Mouse (Mus musculus) intestine, postnatal 0 days (tissue): ENCODE measurements at regions not wholly inside any gene's neighbourhood (a gene's known extent, or its start where the extent isn't known, plus 50 kb on each side); places are given as distances from the start of the nearest gene placed in this dataset.

Source experiments
- ATAC-seq: fragments of 200-750 bp; cut with Nextera tagmentation; 2 replicates; pipeline ENCODE4 v1.8.0; 2017; ENCODE audit warnings: mild to moderate bottlenecking, moderate TSS enrichment, moderate library complexity
- H3K27ac ChIP-seq: fragments of 300-500 bp; sonication (generic); 2 replicates; pipeline ENCODE4 v1.5.1; 2014; ENCODE audit warnings: mild to moderate bottlenecking, low read depth, low read length, moderate library complexity
- H3K27me3 ChIP-seq: fragments of 300-500 bp; sonication (generic); replicated peaks from 2 replicates; pipeline ENCODE4 v1.6.1; 2014; ENCODE audit warnings: low read length, mixed read lengths; ENCODE audit not compliant: control insufficient read depth, insufficient read depth
- H3K36me3 ChIP-seq: fragments of 300-500 bp; sonication (generic); 2 replicates; pipeline ENCODE4 v1.6.1; 2014; ENCODE audit warnings: mild to moderate bottlenecking, moderate library complexity; ENCODE audit not compliant: control insufficient read depth, insufficient read depth
- H3K4me1 ChIP-seq: fragments of 300-500 bp; sonication (generic); replicated peaks from 2 replicates; pipeline ENCODE4 v1.6.1; 2014; ENCODE audit warnings: antibody characterized with exemption, low read length, mixed read lengths; ENCODE audit not compliant: control insufficient read depth, insufficient read depth
- H3K4me2 ChIP-seq: fragments of 300-500 bp; sonication (generic); replicated peaks from 2 replicates; pipeline ENCODE4 v1.6.1; 2014; ENCODE audit warnings: low read depth, mild to moderate bottlenecking, moderate library complexity
- H3K4me3 ChIP-seq: fragments of 300-500 bp; sonication (generic); 2 replicates; pipeline ENCODE4 v1.5.1; 2014; ENCODE audit warnings: low read depth, low read length
- H3K9ac ChIP-seq: fragments of 300-500 bp; sonication (generic); 2 replicates; pipeline ENCODE4 v1.6.1; 2014; ENCODE audit warnings: mild to moderate bottlenecking, low read depth, low read length
- H3K9me3 ChIP-seq: fragments of 300-500 bp; sonication (generic); 2 replicates; pipeline ENCODE4 v1.6.1; 2016; ENCODE audit warnings: mixed run types; ENCODE audit not compliant: control insufficient read depth
- CTCF ChIP-seq: sonication (generic); IDR thresholded peaks from 2 replicates; pipeline ENCODE4 v1.5.1; 2016; ENCODE audit warnings: low read depth, mild to moderate bottlenecking, control low read depth, antibody characterized with exemption, moderate library complexity
- WGBS: fragments of 180-500 bp; shearing (Covaris S2); extraction: QIAGEN DNeasy Blood & Tissue Kit; methylation state at CpG from one replicate; pipeline ENCODE4 v1.1.7; 2014; 5-methylcytosine and 5-hydroxymethylcytosine counted together

GRCm38 (mm10) chr6:51678743-51679142 is 155.0 kb downstream of the Snx10 start:
- H3K4me2 ChIP-seq: no peak overlapping the region
- TF ChIP-seq CTCF: no peak
- no peaks in the 10 kb centered on the region for H3K36me3 ChIP-seq
- no peak overlapping the region for H3K27ac ChIP-seq
- no peak overlapping the region for H3K4me3 ChIP-seq
- ATAC-seq: no peak
- WGBS: 87% methylated on average over 3 of the region's 3 CpGs
- no peaks in the 10 kb centered on the region for H3K9me3 ChIP-seq
- no peaks in the 10 kb centered on the region for H3K27me3 ChIP-seq
- H3K9ac ChIP-seq: no peak overlapping the region
- H3K4me1 ChIP-seq: no peaks in the 10 kb centered on the region

- 63% methylated on average over 10 of the region's 10 CpGs for WGBS
- Histone ChIP-seq H3K27me3 (no peaks in the 10 kb centered on the region), H3K4me2 (no peak overlapping the region), H3K4me3 (no peak overlapping the region), H3K36me3 (no peaks in the 10 kb centered on the region), H3K9ac (no peak overlapping the region), H3K9me3 (no peaks in the 10 kb centered on the region), H3K4me1 (no peaks in the 10 kb centered on the region), H3K27ac (no peak overlapping the region)
- ATAC-seq: no peak
- no peak for TF ChIP-seq CTCF
Observed at GRCm38 (mm10) chr6:51680239-51680857, 156.6 kb downstream of the Snx10 start.

- Histone ChIP-seq H3K36me3 (no peaks in the 10 kb centered on the region), H3K4me2 (no peak overlapping the region), H3K27me3 (no peaks in the 10 kb centered on the region), H3K9me3 (no peaks in the 10 kb centered on the region), H3K4me3 (no peak overlapping the region), H3K4me1 (no peaks in the 10 kb centered on the region), H3K9ac (no peak overlapping the region), H3K27ac (no peak overlapping the region)
- WGBS: 88% methylated on average over 5 of the region's 5 CpGs
- no peak for ATAC-seq
- no peak for TF ChIP-seq CTCF
Observed at GRCm38 (mm10) chr6:51683131-51683530, 159.4 kb downstream of the Snx10 start.

- Histone ChIP-seq H3K9me3 (no peaks in the 10 kb centered on the region), H3K27ac (no peak overlapping the region), H3K27me3 (no peaks in the 10 kb centered on the region), H3K4me2 (no peak overlapping the region), H3K9ac (no peak overlapping the region), H3K36me3 (no peaks in the 10 kb centered on the region), H3K4me3 (no peak overlapping the region), H3K4me1 (no peaks in the 10 kb centered on the region)
- WGBS: 67% methylated on average over 8 of the region's 8 CpGs
- ATAC-seq: no peak
- TF ChIP-seq CTCF: no peak
Observed at GRCm38 (mm10) chr6:51685651-51686287, 162.1 kb downstream of the Snx10 start.

- Histone ChIP-seq H3K4me1 (no peaks in the 10 kb centered on the region), H3K4me2 (no peak overlapping the region), H3K9me3 (no peaks in the 10 kb centered on the region), H3K4me3 (no peak overlapping the region), H3K9ac (no peak overlapping the region), H3K27me3 (no peaks in the 10 kb centered on the region), H3K36me3 (no peaks in the 10 kb centered on the region), H3K27ac (no peak overlapping the region)
- no peak for TF ChIP-seq CTCF
- ATAC-seq: no peak
- 67% methylated on average over 13 of the region's 13 CpGs for WGBS
Observed at GRCm38 (mm10) chr6:51690795-51691563, 167.3 kb downstream of the Snx10 start.

GRCm38 (mm10) chr6:51693984-51694383 is 170.3 kb downstream of the Snx10 start:
- TF ChIP-seq CTCF: no peak
- Histone ChIP-seq H3K27ac (no peak overlapping the region), H3K4me2 (no peak overlapping the region), H3K4me1 (no peaks in the 10 kb centered on the region), H3K27me3 (no peaks in the 10 kb centered on the region), H3K4me3 (no peak overlapping the region), H3K9ac (no peak overlapping the region), H3K9me3 (no peaks in the 10 kb centered on the region), H3K36me3 (no peaks in the 10 kb centered on the region)
- 76% methylated on average over 7 of the region's 7 CpGs for WGBS
- ATAC-seq: no peak
